Mouse (Mus musculus) cortical plate, adult 2 months (tissue): Measurements from ENCODE around the gene Pglyrp2.

Experiments used
- CTCF ChIP-seq: fragments of 200-500 bp; IDR thresholded peaks from 2 replicates; pipeline ENCODE4 v1.5.1; 2011; ENCODE audit warnings: mild to moderate bottlenecking, control low read depth, low read length; ENCODE audit not compliant: insufficient read depth; ENCODE audit errors: extremely low read depth
- POLR2A ChIP-seq: fragments of 200-500 bp; IDR thresholded peaks from 2 replicates; pipeline ENCODE4 v1.6.1; 2011; ENCODE audit warnings: mild to moderate bottlenecking, low read length, control low read depth; ENCODE audit not compliant: insufficient read depth; ENCODE audit errors: extremely low read depth

- TF ChIP-seq CTCF (no peak), POLR2A (no peak)
Measured at GRCm38 (mm10) chr17:32388370-32389100, 35.4 kb downstream of the Pglyrp2 start.
